Mouse (Mus musculus) cerebellum, adult 2 months (tissue): ENCODE measurements at regions not wholly inside any gene's neighbourhood (a gene's known extent, or its start where the extent isn't known, plus 50 kb on each side); places are given as distances from the start of the nearest gene placed in this dataset.

Experiments
- DNase-seq, 2 experiments: peaks; one replicate each; pipeline ENCODE4 v3.0.0; 2021
- H3K27ac ChIP-seq: fragments of 200-500 bp; 2 replicates; pipeline ENCODE4 v1.5.1; 2012; ENCODE audit warnings: low read length, control low read depth, inconsistent platforms; ENCODE audit not compliant: insufficient read depth
- H3K27me3 ChIP-seq: fragments of 200-500 bp; 2 replicates; pipeline ENCODE4 v1.6.1; 2012; ENCODE audit warnings: inconsistent platforms, mild to moderate bottlenecking, low read length, moderate library complexity; ENCODE audit not compliant: control insufficient read depth, insufficient read depth
- H3K4me1 ChIP-seq: fragments of 200-500 bp; 2 replicates; pipeline ENCODE4 v1.6.1; 2011; ENCODE audit warnings: low read length; ENCODE audit not compliant: control insufficient read depth, insufficient read depth
- H3K4me3 ChIP-seq: fragments of 200-500 bp; replicated peaks from 2 replicates; pipeline ENCODE3; 2011; ENCODE audit warnings: mild to moderate bottlenecking, low read depth, low read length, control low read depth; ENCODE audit not compliant: insufficient read depth
- CTCF ChIP-seq: fragments of 200-500 bp; IDR thresholded peaks from 2 replicates; pipeline ENCODE4 v1.5.1; 2011; ENCODE audit warnings: low read depth, mild to moderate bottlenecking, control low read depth, low read length, moderate library complexity, borderline replicate concordance; ENCODE audit not compliant: insufficient read depth
- POLR2A ChIP-seq: fragments of 200-500 bp; IDR thresholded peaks from 2 replicates; pipeline ENCODE4 v1.6.1; 2011; ENCODE audit warnings: low read length, control low read depth, borderline replicate concordance; ENCODE audit not compliant: insufficient read depth
- WGBS: fragments of 180-500 bp; shearing (Covaris S2); methylation state at CpG from one replicate; pipeline ENCODE4 v1.1.7; 2018; 5-methylcytosine and 5-hydroxymethylcytosine counted together

GRCm38 (mm10) chr2:92712266-92713144 lies 113.0 kb downstream of the Chst1 start:
- no peak for DNase-seq
- no peaks in the 10 kb centered on the region for H3K4me1 ChIP-seq
- no peak overlapping the region for H3K27ac ChIP-seq
- no peak overlapping the region for H3K4me3 ChIP-seq
- no peaks in the 10 kb centered on the region for H3K27me3 ChIP-seq
- TF ChIP-seq POLR2A (no peak), CTCF (no peak)
- WGBS = 58% methylated on average over 11 of the region's 11 CpGs

GRCm38 (mm10) chr2:92717706-92718105 lies 118.2 kb downstream of the Chst1 start:
- DNase-seq = no peak
- TF ChIP-seq POLR2A (no peak), CTCF (no peak)
- Histone ChIP-seq H3K27me3 (no peaks in the 10 kb centered on the region), H3K4me1 (no peaks in the 10 kb centered on the region), H3K27ac (no peak overlapping the region), H3K4me3 (no peak overlapping the region)
- 71% methylated on average over 3 of the region's 3 CpGs for WGBS

- DNase-seq = no peak
- Histone ChIP-seq H3K4me1 (no peaks in the 10 kb centered on the region), H3K27ac (no peak overlapping the region), H3K4me3 (no peak overlapping the region), H3K27me3 (no peaks in the 10 kb centered on the region)
- TF ChIP-seq CTCF = no peak
- TF ChIP-seq POLR2A = no peak
- WGBS = 77% methylated on average over 3 of the region's 3 CpGs
These were observed 122.4 kb downstream of the Chst1 start for GRCm38 (mm10) chr2:92721951-92722350.

GRCm38 (mm10) chr2:92723618-92724263 lies 124.2 kb downstream of the Chst1 start:
- no peak for TF ChIP-seq POLR2A
- DNase-seq = no peak
- 30% methylated on average over 9 of the region's 9 CpGs for WGBS
- Histone ChIP-seq H3K4me3 (no peak overlapping the region), H3K4me1 (peaks cover 7% of the 10 kb centered on the region), H3K27me3 (no peaks in the 10 kb centered on the region), H3K27ac (no peak overlapping the region)

- no peak overlapping the region for H3K27ac ChIP-seq
- peaks cover 20% of the 10 kb centered on the region for H3K4me1 ChIP-seq
- no peak overlapping the region for H3K4me3 ChIP-seq
- DNase-seq = no peak
- WGBS = 84% methylated on average over 7 of the region's 7 CpGs
- H3K27me3 ChIP-seq = no peaks in the 10 kb centered on the region
- no peak for TF ChIP-seq CTCF
- no peak for TF ChIP-seq POLR2A
These were observed 127.1 kb downstream of the Chst1 start for GRCm38 (mm10) chr2:92726640-92727039.

GRCm38 (mm10) chr2:92727241-92727640 lies 127.7 kb downstream of the Chst1 start:
- no peak for DNase-seq
- TF ChIP-seq POLR2A (no peak), CTCF (no peak)
- Histone ChIP-seq H3K4me1 (peaks cover 20% of the 10 kb centered on the region), H3K4me3 (no peak overlapping the region), H3K27me3 (no peaks in the 10 kb centered on the region), H3K27ac (no peak overlapping the region)
- WGBS = 97% methylated on average over 2 of the region's 2 CpGs

GRCm38 (mm10) chr2:92728388-92728787 lies 128.9 kb downstream of the Chst1 start:
- TF ChIP-seq CTCF (no peak), POLR2A (no peak)
- no peak overlapping the region for H3K4me3 ChIP-seq
- peaks cover 20% of the 10 kb centered on the region for H3K4me1 ChIP-seq
- 5% methylated on average over 3 of the region's 3 CpGs for WGBS
- no peak overlapping the region for H3K27ac ChIP-seq
- peak; percentile 43 to 63 for DNase-seq
- H3K27me3 ChIP-seq = no peaks in the 10 kb centered on the region

GRCm38 (mm10) chr2:92730371-92730770 lies 130.9 kb downstream of the Chst1 start:
- 37% methylated on average over 6 of the region's 6 CpGs for WGBS
- no peaks in the 10 kb centered on the region for H3K27me3 ChIP-seq
- TF ChIP-seq CTCF (no peak), POLR2A (no peak)
- H3K27ac ChIP-seq = no peak overlapping the region
- DNase-seq = peak; percentile 27 to 37
- H3K4me1 ChIP-seq = peaks cover 20% of the 10 kb centered on the region
- H3K4me3 ChIP-seq = no peak overlapping the region
